Mouse (Mus musculus): ENCODE measurements around the gene Dtd1.

- TF ChIP-seq POLR2A (IDR thresholded peaks at IDR 0.05; ENCODE audit: insufficient read depth, low read depth, low read length) (no peak), CTCF (IDR thresholded peaks at IDR 0.05; ENCODE audit: insufficient read depth, low read depth, low read length) (no peak)
These were observed 208.4 kb downstream of the Dtd1 start for GRCm38 (mm10) chr2:144807766-144808754.

All from olfactory bulb, adult 2 months (tissue).